Mouse (Mus musculus) spleen, postnatal 4 days (tissue): ENCODE data around the gene Slc12a1.
A peak's percentile ranks its signal among the peaks of the same experiment; 100 is the strongest.

Source experiments
- DNase-seq, 2 experiments: peaks; one replicate each; pipeline ENCODE4 v3.0.0; 2022; ENCODE audit warnings: low spot score in 2 of 2

The Slc12a1 gene

DNA sequence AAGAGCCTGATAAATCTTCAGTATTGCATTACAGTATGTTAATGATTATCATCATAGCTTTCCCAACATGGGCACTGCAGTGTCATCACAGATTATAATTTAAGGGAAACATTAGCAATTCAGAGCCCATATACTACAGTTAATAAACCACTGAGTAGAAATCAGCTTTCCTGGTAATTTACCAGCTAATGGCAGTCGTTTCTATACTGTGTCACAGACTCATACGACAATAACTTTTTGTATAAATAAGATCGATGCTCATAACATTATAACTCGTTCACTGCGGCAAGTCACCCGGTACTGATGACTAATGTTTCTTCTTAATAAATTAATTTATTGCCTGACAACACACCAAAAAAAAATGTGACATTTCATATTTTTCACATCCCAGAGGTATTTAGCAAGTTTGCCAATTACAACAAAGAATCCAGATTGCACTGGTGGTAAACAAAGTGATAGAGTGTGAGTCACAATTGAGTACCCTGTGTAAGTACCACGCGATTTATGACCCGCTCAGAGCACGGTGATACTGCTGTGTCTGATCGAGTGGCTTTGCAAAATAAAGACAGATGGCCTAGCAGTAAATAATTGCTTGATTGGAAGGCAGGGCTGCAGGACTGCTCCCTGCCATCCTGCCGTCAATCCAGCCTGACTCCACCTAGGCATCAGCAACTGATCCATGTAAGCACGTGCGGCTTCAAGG is 56.7 kb downstream of the Slc12a1 start:
- no peak for DNase-seq

DNA sequence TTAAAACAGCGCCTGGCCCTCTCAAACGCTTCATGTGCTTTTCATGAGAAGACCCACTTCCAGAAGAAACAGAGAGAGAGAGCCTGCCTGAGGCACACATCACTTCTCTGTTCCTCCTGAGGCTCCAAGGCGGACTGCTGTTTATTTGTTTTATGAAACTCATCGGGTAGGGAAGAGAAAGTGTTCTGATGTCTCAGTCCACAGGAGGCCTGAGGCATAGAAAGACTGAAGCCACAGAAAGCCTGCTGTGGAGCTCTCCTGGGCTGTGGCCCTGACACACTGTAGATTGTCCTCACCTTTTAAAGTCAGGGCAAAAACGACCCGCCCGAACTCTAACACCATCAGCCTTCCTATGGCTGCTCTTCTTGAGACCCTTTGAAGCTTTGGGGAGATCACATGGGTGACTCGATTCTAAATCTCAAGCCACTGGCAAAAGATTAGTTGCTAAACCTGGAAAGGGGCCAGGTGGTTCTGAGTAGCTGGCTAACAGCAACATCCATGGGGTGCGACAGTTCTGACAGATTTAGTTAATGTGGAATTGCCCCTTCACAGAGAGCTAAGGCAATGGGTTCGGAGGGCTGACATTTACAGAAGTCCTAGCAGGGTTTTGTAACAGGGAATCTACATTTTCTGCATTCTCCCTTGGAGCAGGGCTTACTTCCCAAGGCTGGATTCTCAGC is 59.7 kb downstream of the Slc12a1 start:
- no peak for DNase-seq

DNA sequence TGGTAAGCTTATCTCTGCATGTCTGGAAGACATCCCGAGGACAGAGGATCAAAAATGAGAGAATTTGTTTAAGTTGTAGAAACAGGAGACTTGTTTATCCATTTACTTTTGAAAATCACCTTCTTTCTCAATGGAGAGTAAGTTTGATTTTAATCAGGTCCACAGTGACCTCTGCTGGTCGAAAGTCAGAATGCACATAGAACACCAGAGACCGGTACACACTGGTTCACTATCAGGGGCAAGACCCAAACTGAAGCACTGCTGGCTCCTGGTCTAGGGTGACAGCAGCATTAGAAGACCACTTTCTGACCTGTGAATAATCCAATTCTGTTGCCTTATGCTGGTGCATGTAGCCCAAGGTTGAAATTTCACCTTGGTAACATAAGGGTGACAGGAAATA is 62.3 kb downstream of the Slc12a1 start:
- DNase-seq, result peak; percentile 45 to 82

DNA sequence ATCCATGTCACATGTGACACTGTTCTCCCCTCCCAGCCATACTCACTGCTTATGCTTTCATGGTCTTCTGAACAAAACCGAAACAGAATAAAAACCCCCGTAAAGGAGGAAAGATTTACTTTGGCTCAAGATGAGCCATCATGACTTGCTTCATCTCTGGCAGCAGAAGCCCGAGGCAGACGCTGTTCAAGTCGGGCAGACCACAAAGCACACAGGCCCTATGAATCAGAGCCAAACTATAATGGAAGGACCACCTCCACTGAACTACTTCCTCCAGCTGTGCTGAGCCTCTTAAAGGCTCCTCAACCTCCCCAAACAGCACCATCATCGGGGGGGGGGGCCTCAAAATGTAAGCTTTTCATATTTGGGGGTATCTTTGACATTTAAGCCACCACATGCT is 65.0 kb downstream of the Slc12a1 start:
- no peak for DNase-seq

DNA sequence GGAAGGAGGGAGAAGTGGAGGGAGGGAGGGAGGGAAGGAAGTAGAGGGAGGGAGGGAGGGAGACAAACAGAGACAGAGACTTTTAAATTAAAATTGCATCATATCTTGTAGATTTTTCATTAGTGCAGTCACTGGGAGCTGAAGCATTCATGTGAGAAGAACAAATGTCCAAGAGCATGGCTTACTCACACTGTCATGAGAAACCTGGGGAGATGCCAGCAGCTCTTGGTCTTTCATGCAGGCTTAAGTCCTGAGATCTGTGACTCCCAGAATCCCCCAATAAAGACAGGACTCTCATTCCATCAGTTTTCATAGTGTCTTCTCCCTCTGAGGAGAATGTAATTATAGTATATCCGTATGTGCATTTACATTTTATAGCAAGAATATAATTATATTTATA is 66.3 kb downstream of the Slc12a1 start:
- no peak for DNase-seq

DNA sequence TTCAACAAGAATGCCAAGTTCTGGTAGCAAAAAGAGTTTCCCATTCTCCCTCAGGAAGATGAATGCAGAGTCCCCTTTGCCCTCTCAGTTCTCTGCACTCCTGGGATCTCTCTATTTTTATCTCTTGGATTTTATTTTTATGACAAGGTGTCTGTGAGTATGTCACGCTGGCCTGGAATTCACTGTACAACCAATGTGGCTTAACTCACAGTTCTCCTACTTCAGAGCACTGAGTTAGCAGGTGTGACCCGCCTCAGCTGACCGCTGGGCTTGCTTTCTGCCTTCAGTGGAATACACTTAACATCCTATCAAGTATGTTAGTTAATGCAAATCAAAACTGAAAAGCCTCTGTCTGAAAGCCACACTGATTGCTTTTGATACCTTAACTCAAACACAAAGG is 67.0 kb downstream of the Slc12a1 start:
- no peak for DNase-seq

DNA sequence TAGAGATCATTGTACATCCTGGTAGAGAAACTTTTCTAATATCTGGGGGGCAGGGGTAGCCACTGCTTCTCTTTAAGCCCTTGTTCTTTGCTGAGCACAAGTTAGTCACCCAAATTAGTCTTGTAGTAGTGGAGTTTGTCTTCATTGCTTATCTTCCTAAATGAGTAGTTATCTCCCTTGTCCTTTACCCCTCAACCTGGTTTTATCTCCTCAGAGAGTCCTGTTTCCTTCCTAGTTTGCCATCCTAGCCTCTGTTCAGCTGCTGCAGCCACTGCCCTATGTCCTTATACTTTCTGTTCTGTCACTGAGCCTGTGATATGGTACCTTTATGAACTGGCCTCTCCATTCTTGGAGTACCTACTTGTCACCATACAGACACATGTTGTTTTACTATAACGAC is 69.4 kb downstream of the Slc12a1 start:
- no peak for DNase-seq

DNA sequence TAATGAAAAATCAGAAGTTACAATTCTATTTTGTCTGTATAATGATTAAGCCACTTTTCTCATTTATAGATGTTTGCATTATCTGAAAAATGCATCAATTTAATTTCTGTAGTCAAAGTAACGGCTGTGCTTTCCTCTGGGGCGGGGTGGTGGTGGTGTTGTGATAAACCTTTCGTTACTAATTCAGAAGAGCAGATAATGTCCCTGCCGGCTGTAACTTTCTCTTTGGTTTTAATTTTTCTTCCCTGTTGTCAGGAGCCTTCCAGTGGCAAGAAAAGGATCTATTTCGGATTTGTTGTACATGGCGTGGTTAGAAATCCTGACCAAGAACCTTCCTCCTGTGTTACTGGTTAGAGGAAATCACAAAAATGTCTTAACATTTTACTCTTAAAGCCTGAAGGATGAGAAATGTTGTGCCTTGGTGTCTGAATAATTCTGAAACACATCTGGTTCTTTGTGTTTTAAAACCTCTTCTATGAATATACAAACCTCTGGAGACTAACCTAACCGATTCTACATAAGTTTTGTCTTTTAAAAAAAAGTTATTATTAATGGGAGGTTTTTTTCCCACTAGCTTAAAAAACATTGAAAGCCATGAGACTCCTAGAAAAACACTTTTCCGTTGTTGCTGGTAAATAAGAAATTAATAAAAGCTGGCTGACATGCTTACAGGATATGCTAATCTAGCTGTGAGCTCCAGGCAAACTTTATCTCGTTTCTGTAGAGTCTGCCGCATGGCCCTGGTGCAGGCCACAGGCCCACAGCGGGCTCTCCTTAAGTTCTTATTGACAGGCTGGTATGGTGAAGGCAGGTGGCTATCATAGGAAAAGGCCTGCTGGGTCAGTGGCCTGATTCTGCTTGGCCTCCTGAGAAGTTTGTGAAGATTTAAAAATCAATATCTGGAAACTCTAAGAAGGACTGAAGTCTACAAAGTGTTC is 76.4 kb downstream of the Slc12a1 start:
- DNase-seq, result peak in 1 of 2 experiments; percentile 15

DNA sequence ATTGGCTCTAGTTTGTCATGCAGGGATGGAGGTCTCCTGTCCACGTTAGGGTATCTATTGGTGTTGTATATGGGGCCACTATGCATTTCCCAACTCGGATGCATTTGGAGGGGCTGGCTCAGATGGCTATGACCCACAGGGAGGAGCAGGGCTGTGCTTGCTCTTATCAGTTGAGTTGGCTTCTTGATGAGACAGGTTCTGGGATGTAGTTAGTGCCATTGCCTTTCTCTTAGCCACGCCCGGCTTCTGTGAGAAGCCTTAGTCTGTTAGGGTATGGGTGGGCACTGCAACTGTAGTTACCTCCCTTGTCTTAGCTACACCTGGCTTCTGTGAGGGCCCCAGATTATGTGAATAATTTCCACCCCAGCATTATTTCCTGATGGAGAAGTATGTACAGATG is 79.9 kb downstream of the Slc12a1 start:
- DNase-seq, result no peak

DNA sequence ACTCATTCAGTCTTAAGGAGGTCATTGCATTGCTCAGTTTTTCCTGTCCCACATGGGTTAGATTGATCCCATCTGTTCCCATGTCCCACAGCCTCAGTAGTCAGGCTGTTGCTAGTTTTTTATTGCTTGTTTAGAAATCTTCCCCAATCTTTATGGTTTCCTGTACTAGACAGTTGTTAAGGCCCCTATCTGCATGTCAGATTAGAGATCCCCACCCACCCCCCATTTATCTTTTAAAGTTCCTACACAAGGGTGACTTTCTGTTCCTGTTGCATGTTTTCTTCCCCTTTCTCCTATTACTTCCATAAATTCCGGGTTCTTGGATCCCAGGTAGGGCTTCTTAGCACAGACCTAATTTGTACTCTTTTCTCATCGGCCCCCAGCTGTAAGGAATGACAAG is 81.2 kb downstream of the Slc12a1 start:
- no peak for DNase-seq

DNA sequence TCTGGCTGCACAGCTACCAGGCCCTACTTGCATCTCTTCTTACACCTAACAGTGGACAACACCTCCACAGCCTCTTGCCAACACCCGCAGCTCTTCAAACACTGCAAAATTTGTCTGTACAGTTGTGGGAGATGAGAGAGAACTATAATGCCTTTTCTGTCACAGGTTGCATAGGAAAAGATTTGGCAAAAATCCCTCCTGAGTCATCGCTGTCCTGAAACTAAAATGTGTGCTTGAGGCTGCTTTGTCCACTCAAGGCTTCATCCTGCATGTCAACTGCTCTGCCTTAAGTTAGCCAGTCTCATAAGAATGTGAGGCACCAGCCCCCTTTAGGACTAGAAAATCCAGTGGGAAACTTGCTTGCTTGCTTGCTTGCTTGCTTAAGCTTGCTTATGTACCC is 81.7 kb downstream of the Slc12a1 start:
- no peak for DNase-seq

DNA sequence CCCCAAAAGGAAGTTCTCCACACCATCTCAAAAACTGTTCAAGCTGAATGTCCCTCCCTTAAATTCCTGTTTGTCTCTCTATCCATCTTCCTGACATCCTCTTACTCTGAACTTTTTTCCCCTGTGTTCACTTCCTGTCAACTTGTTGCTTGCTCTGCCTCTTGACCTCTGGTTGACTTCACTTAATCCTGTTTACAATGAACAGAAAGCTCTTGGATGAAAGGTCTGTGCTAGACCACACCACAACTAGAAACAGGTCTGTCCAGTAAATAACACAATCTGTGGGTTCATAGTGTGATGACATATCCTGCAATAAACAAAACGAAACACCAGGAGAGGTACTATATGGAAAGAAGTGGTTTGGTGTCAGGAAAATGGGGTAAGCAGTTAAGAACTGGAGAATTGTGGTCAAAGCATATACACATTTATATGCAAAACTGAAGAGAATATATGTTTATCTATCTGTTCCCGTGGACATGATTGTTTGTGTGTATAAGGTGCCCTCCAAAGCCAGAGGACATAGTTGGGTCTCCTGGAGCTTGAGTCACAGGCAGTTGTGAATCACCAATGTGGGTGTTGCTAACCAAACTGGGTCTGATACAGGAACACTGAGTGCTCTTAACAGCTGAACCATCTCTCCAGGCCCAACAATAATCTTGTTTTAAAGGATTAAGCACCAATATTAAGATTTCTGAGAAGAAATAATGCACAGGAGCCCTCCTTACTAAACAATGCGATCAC is 93.4 kb downstream of the Slc12a1 start:
- no peak for DNase-seq

DNA sequence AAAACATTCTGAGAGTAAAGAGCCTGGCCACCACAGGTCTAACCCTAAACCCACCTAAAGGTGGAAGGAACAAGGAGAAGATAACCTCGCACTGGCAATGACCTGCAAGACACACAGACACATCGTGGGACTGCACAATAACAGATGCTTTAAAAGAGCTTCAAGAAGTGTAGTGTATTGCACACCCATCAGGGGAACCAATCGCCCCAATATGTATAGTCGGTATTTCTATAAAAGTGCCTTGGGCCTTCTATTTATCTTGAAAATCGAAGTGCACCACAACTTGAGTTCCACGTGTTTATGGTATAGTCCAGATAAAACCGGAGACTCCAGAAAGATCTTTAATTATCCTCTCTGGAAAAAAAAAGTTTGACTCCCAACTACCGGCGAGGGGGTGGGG is 94.4 kb downstream of the Slc12a1 start:
- no peak for DNase-seq

DNA sequence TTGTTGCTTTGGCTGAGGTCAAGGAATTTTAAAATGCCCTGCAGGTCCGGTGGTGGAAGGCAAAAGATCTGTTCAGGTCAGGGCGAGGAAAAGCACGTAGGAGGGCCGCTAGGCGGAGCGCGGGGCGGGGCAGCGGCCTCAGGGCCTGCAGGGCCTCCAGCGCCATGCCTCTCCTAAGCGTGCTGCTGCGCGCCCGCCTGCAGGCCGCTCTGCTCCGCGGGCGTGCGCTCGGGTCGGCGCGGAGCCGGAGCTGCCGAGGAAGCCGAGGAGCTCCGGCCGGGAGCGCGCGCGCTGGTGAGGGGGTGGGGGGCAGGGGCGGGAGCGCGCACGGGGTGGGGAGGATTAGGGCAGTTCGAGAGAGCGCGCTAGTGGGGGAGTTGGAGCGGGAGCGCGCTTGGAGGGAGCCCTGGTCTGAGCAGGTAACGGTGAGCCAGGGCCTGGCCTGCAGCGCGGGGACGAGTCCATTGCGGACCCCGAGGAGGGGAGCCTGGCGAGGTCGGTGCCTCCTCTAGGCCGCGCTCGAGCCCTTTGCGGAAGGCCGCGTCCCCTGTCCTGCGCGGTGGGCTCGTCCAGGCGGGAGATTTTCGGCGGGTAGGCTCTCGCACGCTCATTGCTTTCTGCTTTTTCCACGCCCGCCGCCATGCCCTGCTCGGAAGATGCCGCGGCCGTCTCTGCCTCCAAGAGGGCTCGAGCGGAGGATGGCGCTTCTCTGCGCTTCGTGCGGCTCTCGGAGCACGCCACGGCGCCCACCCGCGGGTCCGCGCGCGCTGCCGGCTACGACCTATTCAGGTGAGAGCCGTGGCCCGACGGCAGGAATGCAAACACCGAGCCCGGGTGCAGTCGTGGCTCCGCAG is 95.0 kb downstream of the Slc12a1 start, which contains the start of gene Dut:
Gene Dut, plus strand, starts transcription at position 83 of the 854 bp plus-strand sequence.
- DNase-seq, result peak; percentile 94 to 95

DNA sequence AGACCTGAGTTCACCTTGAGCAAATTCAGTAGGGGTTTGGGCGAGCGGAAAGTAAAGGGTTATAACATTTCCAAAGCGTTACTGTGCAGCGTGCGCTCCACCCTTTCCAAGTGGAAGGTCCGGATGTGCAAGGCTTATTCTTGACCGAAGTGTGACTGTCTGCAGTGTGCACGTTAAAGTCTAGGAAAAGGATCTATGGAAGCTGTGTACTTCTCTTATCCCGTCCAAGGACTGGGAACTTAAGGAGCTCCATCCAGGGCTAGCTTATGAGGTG is 95.6 kb downstream of the Slc12a1 start:
- no peak for DNase-seq

DNA sequence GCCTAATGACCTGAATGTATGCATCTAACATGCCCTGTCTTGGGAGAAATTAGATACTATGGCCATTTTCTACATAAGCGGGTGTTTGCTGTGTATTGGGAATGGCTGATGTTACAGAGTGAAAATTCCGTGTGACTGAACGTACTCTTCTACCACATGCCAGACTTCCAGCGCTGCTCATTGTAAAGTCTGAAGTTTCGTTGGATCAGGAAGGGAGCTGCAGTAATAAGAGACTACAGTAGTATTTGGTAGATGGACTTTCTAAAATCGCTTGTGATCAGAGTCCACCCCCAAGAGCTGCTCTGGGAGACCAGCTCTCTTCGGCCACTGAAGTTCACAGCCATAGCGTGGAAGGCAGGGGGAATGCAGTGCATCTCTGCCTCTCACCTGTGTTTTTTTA is 96.0 kb downstream of the Slc12a1 start:
- no peak for DNase-seq

DNA sequence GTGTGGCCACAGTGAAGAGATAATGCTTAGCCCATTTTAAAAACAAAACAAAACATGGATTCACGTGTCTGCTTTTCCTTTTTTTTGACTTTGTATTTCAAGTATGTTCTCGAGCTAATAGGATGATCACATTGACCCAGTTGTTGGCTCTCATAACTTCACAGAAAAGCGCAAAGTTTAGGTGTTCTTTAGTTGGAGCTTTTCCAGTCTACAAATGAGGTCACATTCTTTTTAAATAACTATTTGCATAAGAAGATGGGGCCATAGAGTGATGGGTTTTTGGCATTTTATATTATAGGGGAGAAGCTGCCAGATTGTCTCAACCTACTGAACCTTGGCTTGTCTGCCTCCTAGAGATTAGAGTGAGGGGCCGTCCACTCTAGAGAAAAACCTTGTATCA is 97.0 kb downstream of the Slc12a1 start:
- no peak for DNase-seq

DNA sequence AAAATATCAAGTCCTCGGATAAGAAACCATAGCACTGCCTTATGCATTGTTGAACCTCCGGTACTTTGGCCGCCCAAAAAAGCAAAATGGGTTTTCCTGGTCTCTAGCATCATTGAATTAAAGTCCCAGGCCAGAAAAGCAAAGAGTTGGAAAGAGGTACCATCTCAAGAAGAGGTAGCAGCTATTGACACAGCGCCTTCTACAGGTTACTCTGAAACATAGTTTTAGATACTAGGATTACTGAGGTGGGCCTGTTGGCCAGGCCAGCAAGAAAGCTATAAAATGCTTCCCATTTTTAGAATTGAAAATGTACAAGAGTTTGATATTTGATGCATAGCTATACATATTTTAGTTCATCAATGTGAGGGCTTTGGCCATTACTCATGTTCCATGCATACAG is 97.6 kb downstream of the Slc12a1 start:
- no peak for DNase-seq

DNA sequence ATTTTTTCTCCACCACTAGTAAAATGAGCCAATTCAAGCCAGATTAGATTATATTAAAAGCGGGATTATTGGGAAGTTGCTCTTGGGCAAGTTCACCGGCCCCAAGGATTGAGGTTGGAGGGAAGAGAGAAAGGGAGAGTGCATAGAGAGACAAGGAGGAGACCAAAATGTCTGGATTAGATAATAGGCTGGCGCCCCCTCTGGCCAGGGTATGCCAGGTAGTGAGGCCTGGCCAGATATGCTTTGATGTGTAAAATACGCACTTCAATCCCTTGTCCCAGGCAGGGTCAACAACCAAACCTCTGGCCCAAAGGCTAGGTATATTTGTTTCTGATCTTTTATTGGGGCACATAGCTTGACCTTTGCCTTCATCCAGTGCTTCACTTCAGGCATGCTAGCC is 99.5 kb downstream of the Slc12a1 start:
- DNase-seq, result peak; percentile 28 to 66

DNA sequence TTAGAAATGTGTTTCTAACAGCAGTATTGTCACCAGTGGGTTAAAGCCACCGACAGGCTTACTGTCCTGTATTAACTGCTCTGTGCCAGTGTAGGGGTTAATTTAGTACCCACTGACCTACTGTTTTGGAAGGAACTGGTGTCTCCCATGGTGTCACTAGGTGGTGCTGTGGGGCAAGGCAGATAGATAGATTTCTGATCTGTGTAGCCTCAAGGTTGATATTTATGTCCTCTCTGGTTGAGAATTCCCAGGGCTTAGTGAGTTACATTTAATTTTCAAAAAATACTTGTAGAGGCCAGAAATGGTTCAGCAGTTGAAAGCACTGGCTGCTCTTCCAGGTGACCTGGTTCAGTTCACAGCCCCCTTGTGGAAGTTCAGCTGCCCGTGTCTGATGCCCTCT is 100.0 kb downstream of the Slc12a1 start:
- DNase-seq, result peak in 1 of 2 experiments; percentile 32

DNA sequence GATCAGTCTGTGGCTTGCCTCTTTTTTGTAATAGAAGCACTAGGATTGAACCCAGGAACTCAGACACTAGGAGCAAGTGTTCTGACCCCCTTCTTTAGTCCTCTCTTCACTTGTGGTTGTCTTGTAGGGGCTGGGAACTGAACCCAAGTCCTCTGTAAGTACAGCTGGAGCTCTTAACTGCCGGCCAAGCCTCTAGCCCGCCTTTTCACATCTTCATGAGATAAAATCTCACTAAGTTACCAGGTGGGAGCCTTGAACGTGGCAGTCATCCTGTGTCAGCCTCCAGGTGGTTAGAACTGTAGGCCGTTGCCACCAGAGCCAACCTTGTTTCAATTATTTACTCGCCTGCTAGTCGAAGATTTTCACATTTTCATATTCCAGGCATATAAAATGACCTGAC is 101.4 kb downstream of the Slc12a1 start:
- no peak for DNase-seq
